In genomic region chr3:108737761-108738160, GRCm38 (mm10) we compare ENCODE assay signal across 27 mouse cellular contexts. TPM values are rescaled to one million over a fixed set of nuclear protein-coding genes. Genes with fewer than 3 reads are reported as not detected.
A peak's percentile ranks its signal among the peaks of the same experiment; 100 is the strongest.
DNase-seq lines count a peak whose midpoint lies in the region; ATAC-seq and TF ChIP-seq lines count a peak whose summit lies in the region.
"Had no signal": no experiment of that assay in that cellular context is flagged by ENCODE, and none has a peak within 500 bp of the region (broad histone marks: within the 10 kb centered on the region; RNA-seq: fewer than 3 reads in every experiment).

No protein-coding gene starts in this region.

- H3K4me1 ChIP-seq in thymus, adult 2 months (replicated peaks; ENCODE audit: control insufficient read depth, insufficient read depth, low read length) = no peaks in the 10 kb centered on the region
- H3K4me1 ChIP-seq in forebrain, postnatal 0 days (ENCODE audit: insufficient read depth) = no peaks in the 10 kb centered on the region
- H3K4me1 ChIP-seq: forebrain, embryonic 10.5 days; liver, embryonic 12.5 days; neural tube, embryonic 15.5 days had no signal

- H3K27ac ChIP-seq in thymus, adult 2 months (ENCODE audit: control insufficient read depth, insufficient read depth, low read length) = no peak overlapping the region
- no peak overlapping the region for H3K27ac ChIP-seq in forebrain, postnatal 0 days (ENCODE audit: low read depth, low read length)
- H3K27ac ChIP-seq: forebrain, embryonic 10.5 days; hindbrain, postnatal 0 days; kidney, embryonic 15.5 days; limb, embryonic 12.5 days; liver, embryonic 12.5 days; neural tube, embryonic 15.5 days had no signal

- TF ChIP-seq CTCF in thymus, adult 2 months (IDR thresholded peaks at IDR 0.05; ENCODE audit: borderline replicate concordance, control insufficient read depth, extremely low read depth, insufficient read depth, low read length, poor library complexity) = no peak
- TF ChIP-seq CTCF in forebrain, postnatal 0 days (IDR thresholded peaks at IDR 0.05; ENCODE audit: low read depth) = no peak

- no peak overlapping the region for H3K4me2 ChIP-seq in forebrain, postnatal 0 days (ENCODE audit: low read depth)
- H3K4me2 ChIP-seq: kidney, embryonic 15.5 days; limb, embryonic 12.5 days; liver, embryonic 12.5 days; neural tube, embryonic 15.5 days had no signal

- no peaks in the 10 kb centered on the region for H3K27me3 ChIP-seq in thymus, adult 2 months (ENCODE audit: control insufficient read depth, insufficient read depth, low read length)
- H3K27me3 ChIP-seq in forebrain, postnatal 0 days (ENCODE audit: insufficient read depth, low read length) = no peaks in the 10 kb centered on the region
- H3K27me3 ChIP-seq: limb, embryonic 12.5 days; Patski had no signal

- H3K9ac ChIP-seq in forebrain, postnatal 0 days = no peak overlapping the region
- H3K9ac ChIP-seq: kidney, embryonic 15.5 days; limb, embryonic 12.5 days; liver, embryonic 12.5 days; neural tube, embryonic 15.5 days had no signal

- TF ChIP-seq POLR2A in thymus, adult 2 months (IDR thresholded peaks at IDR 0.05; ENCODE audit: control insufficient read depth, extremely low read depth, insufficient read depth, low read length, poor library complexity) = no peak

- no peak overlapping the region for H3K4me3 ChIP-seq in thymus, adult 2 months (ENCODE audit: control insufficient read depth, insufficient read depth, low read length)
- no peak overlapping the region for H3K4me3 ChIP-seq in forebrain, postnatal 0 days (ENCODE audit: low read depth, low read length)
- H3K4me3 ChIP-seq: forebrain, embryonic 10.5 days; kidney, embryonic 15.5 days; limb, embryonic 12.5 days; liver, embryonic 12.5 days; neural tube, embryonic 15.5 days had no signal

- peak; percentile 63 for ATAC-seq in activated CD4-positive, CD25-positive, alpha-beta regulatory T cell, adult 4 months
- peak; percentile 89 for ATAC-seq in megakaryocyte progenitor cell, adult 5-6 weeks (replicated peaks; ENCODE audit: poor library complexity)
- no peak for ATAC-seq in forebrain, postnatal 0 days
- ATAC-seq: forebrain, embryonic 16.5 days; hindbrain, postnatal 0 days; liver, embryonic 12.5 days; Patski had no signal

- DNase-seq in A20 (ENCODE audit: low read depth, low spot score) (peak; percentile 65), ES-CJ7 (ENCODE audit: low read depth, low spot score) (peak; percentile 42)
- no peak for DNase-seq in frontal cortex, adult 2 months (ENCODE audit: extremely low spot score in 1 of 2, low spot score in 1 of 2)
- DNase-seq in heart, adult 18-20 months = no peak
- DNase-seq in thymus, adult 2 months = no peak
- DNase-seq in forebrain, postnatal 0 days = no peak
- DNase-seq: adrenal gland, postnatal 10 days; cerebellum, adult 8-10 months; gastrocnemius, postnatal 36 days; kidney, adult 11 months; kidney, postnatal 36 days; layer of hippocampus, postnatal 36 days; lung, adult 18-20 months; thymus, postnatal 25 days had no signal

- 74% methylated on average over 3 of the region's 3 CpGs for WGBS in thymus, adult 2 months
- WGBS in forebrain, postnatal 0 days = 90% methylated on average over 3 of the region's 3 CpGs

- no peaks in the 10 kb centered on the region for H3K9me3 ChIP-seq in forebrain, postnatal 0 days (ENCODE audit: low read length)
- H3K9me3 ChIP-seq: forebrain, embryonic 10.5 days; kidney, embryonic 15.5 days; liver, embryonic 12.5 days; neural tube, embryonic 15.5 days had no signal

- H3K36me3 ChIP-seq in thymus, adult 2 months (ENCODE audit: control insufficient read depth, insufficient read depth, low read length) = no peaks in the 10 kb centered on the region
- no peaks in the 10 kb centered on the region for H3K36me3 ChIP-seq in forebrain, postnatal 0 days (ENCODE audit: insufficient read depth)
- H3K36me3 ChIP-seq: forebrain, embryonic 10.5 days; kidney, embryonic 15.5 days; limb, embryonic 12.5 days; liver, embryonic 12.5 days; neural tube, embryonic 15.5 days had no signal

RNA-seq across cellular contexts. Expression of gene Aknad1, which starts 1.7 kb away (rescaled TPM):
- not detected for polyA plus RNA-seq in activated CD4-positive, CD25-positive, alpha-beta regulatory T cell, adult 4 months (2017; shearing (Covaris generic))
- 0.10 TPM in 1 of 2 replicates, not detected in the other for total RNA-seq in megakaryocyte progenitor cell, adult 5-6 weeks (2015)
- total RNA-seq in megakaryocyte progenitor cell, adult 5-6 weeks (2017) = 0.14 TPM in 1 of 2 replicates, not detected in the other
- polyA plus RNA-seq in frontal cortex, adult 2 months (2012; rRNA removed) = 0.02 and 0.04 TPM in 2 replicates
- not detected for total RNA-seq in heart, adult 18-20 months (2021)
- 0.05 TPM in 1 of 2 replicates, not detected in the other for polyA plus RNA-seq in thymus, adult 2 months (2012; rRNA removed)
- under 0.01 TPM in 1 of 2 replicates, not detected in the other for total RNA-seq in forebrain, postnatal 0 days (2014; rRNA removed)
- not detected in 2 replicates for polyA plus RNA-seq in forebrain, postnatal 0 days (2015; fragmentation: Nextera tagmentation; extraction: Ambion mirVana)
- total RNA-seq: hindbrain, postnatal 0 days; layer of hippocampus, adult 8-10 months; midbrain, postnatal 0 days had no signal
- polyA plus RNA-seq: forebrain, embryonic 10.5 days; forebrain, embryonic 16.5 days; heart, embryonic 16.5 days; hindbrain, postnatal 0 days; midbrain, postnatal 0 days; Patski had no signal

RNA-seq across cellular contexts. Expression of gene Gpsm2, which starts 15.7 kb away (rescaled TPM):
- polyA plus RNA-seq in activated CD4-positive, CD25-positive, alpha-beta regulatory T cell, adult 4 months (2017; shearing (Covaris generic)) = 1 to 10 TPM; 4.3 to 5.5 TPM
- total RNA-seq in megakaryocyte progenitor cell, adult 5-6 weeks (2015) = 7.2 and 11.1 TPM in 2 replicates
- 11.7 and 16.3 TPM in 2 replicates for total RNA-seq in megakaryocyte progenitor cell, adult 5-6 weeks (2017)
- polyA plus RNA-seq in frontal cortex, adult 2 months (2012; rRNA removed) = 12.7 and 13.7 TPM in 2 replicates
- total RNA-seq in heart, adult 18-20 months (2021) = under 1 TPM; 0.62 to 0.80 TPM
- 6.2 and 7.8 TPM in 2 replicates for polyA plus RNA-seq in thymus, adult 2 months (2012; rRNA removed)
- 12.6 and 16.6 TPM in 2 replicates for total RNA-seq in forebrain, postnatal 0 days (2014; rRNA removed)
- polyA plus RNA-seq in forebrain, postnatal 0 days (2015; fragmentation: Nextera tagmentation; extraction: Ambion mirVana) = 11.3 and 14.2 TPM in 2 replicates

Comparison
In these comparisons a context has a peak if more than half of its experiments do, and no peak if none do; other contexts are left out.
1. DNase-seq: peak in A20 (single experiment) and ES-CJ7 (single experiment); none in frontal cortex, adult 2 months (0 of 2), heart, adult 18-20 months (0 of 2), thymus, adult 2 months (single experiment) and forebrain, postnatal 0 days (single experiment).